Mouse (Mus musculus) forebrain, embryonic 12.5 days (tissue): ENCODE measurements around the gene Vezt. TPM values are rescaled to one million over a fixed set of nuclear protein-coding genes. Genes with fewer than 3 reads are reported as not detected.

Experiments used
- ATAC-seq: fragments of 200-750 bp; cut with Nextera tagmentation; 2 replicates; pipeline ENCODE4 v1.8.0; 2017; ENCODE audit warnings: moderate TSS enrichment; ENCODE audit not compliant: low FRiP score
- H3K27ac ChIP-seq: fragments of 300-500 bp; sonication (generic); 2 replicates; pipeline ENCODE4 v1.5.1; 2016; ENCODE audit warnings: mild to moderate bottlenecking
- H3K27me3 ChIP-seq: fragments of 300-500 bp; sonication (generic); 2 replicates; pipeline ENCODE4 v1.6.1; 2016; ENCODE audit warnings: mild to moderate bottlenecking
- H3K36me3 ChIP-seq: fragments of 300-500 bp; sonication (generic); replicated peaks from 2 replicates; pipeline ENCODE4 v1.6.1; 2016; ENCODE audit warnings: mild to moderate bottlenecking
- H3K4me1 ChIP-seq: fragments of 300-500 bp; sonication (generic); 2 replicates; pipeline ENCODE4 v1.6.1; 2016
- H3K4me2 ChIP-seq: fragments of 300-500 bp; sonication (generic); 2 replicates; pipeline ENCODE4 v1.6.1; 2016; ENCODE audit warnings: mild to moderate bottlenecking, moderate library complexity
- H3K4me3 ChIP-seq: fragments of 300-500 bp; sonication (generic); replicated peaks from 2 replicates; pipeline ENCODE4 v1.5.1; 2016; ENCODE audit warnings: mild to moderate bottlenecking
- H3K9ac ChIP-seq: fragments of 300-500 bp; sonication (generic); 2 replicates; pipeline ENCODE4 v1.6.1; 2016; ENCODE audit warnings: mild to moderate bottlenecking
- H3K9me3 ChIP-seq: fragments of 300-500 bp; sonication (generic); 2 replicates; pipeline ENCODE4 v1.6.1; 2016
- WGBS: fragments of 180-500 bp; shearing (Covaris S2); methylation state at CpG from one replicate; pipeline ENCODE4 v1.1.7; 2016; 5-methylcytosine and 5-hydroxymethylcytosine counted together
- polyA plus RNA-seq: library from polyadenylated mRNA; unstranded; fragments of >200 nt; fragmentation: Nextera tagmentation; extraction: Ambion mirVana; gene quantifications from 2 replicates; pipeline ENCODE4 v1.2.1, GENCODE M21; 2016

The Vezt gene
- polyA plus RNA-seq, 1 experiment from 2014 or later = 53.3 TPM

- peak overlapping the region; percentile 5; the same call in 1 of the 2 replicates for H3K27ac ChIP-seq
- ATAC-seq = peak; percentile 82
- H3K9ac ChIP-seq = peak overlapping the region; percentile 74
- no peaks in the 10 kb centered on the region for H3K9me3 ChIP-seq
- under 1% methylated on average over 30 of the region's 30 CpGs for WGBS
- H3K4me2 ChIP-seq = peak overlapping the region; percentile 79
- peaks cover 20% of the 10 kb centered on the region for H3K4me1 ChIP-seq
- H3K36me3 ChIP-seq = peaks cover 6% of the 10 kb centered on the region; the same call in 1 of the 2 replicates
- no peaks in the 10 kb centered on the region for H3K27me3 ChIP-seq
- peak overlapping the region; percentile 71 for H3K4me3 ChIP-seq
Measured at GRCm38 (mm10) chr10:94034876-94035657, 550 bp downstream of the Vezt start.

DNA sequence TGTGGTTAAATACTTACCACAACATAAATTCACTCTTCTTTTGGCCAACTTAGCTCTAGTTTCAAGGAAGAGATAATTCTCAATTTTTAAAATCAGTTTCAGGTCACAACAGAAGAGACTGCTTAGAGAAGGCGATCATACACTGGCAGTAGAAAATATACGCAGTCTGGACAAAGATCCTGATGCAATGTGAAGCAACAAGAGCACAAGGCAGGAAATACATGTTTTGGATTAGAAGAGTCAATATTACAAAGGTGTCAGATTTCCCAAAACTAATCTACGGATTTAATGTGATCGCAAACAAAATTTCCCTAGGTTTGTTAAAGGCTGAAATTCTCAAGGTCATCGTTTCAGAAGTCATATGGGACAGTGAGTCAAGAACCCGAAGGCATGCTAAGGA lies 4.5 kb downstream of the Vezt start:
- H3K4me1 ChIP-seq = peaks cover 16% of the 10 kb centered on the region
- H3K4me2 ChIP-seq = no peak overlapping the region
- no peaks in the 10 kb centered on the region for H3K27me3 ChIP-seq
- H3K27ac ChIP-seq = no peak overlapping the region
- no peaks in the 10 kb centered on the region for H3K9me3 ChIP-seq
- H3K4me3 ChIP-seq = no peak overlapping the region
- no peak for ATAC-seq
- H3K36me3 ChIP-seq = peaks cover 18% of the 10 kb centered on the region; the same call in 1 of the 2 replicates
- 92% methylated on average over 6 of the region's 6 CpGs for WGBS
- H3K9ac ChIP-seq = no peak overlapping the region

DNA sequence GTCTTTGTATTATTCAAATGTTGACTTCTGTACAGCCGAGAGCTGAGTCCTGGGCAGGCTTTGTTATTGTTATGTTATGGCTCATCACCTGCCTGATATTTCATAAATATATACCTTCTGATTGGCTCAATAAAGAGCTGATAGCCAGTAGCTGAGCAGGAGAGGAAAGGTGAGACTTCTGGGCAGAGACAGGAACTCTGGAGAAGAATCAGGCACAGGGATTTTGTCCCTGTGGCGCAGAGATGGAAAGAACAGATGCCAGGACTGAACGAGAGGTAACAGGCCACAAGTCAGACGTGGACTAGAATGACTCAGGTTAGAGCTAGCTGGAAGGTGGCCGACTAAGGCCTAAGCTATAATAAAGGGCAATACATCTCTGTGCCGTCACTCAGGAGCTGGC lies 7.1 kb downstream of the Vezt start:
- WGBS = 82% methylated on average over 6 of the region's 6 CpGs
- no peak overlapping the region for H3K4me2 ChIP-seq
- H3K36me3 ChIP-seq = peaks cover 25% of the 10 kb centered on the region
- H3K9ac ChIP-seq = no peak overlapping the region
- H3K4me1 ChIP-seq = peaks cover 7% of the 10 kb centered on the region
- H3K27ac ChIP-seq = no peak overlapping the region
- no peaks in the 10 kb centered on the region for H3K9me3 ChIP-seq
- H3K27me3 ChIP-seq = no peaks in the 10 kb centered on the region
- ATAC-seq = no peak
- no peak overlapping the region for H3K4me3 ChIP-seq

DNA sequence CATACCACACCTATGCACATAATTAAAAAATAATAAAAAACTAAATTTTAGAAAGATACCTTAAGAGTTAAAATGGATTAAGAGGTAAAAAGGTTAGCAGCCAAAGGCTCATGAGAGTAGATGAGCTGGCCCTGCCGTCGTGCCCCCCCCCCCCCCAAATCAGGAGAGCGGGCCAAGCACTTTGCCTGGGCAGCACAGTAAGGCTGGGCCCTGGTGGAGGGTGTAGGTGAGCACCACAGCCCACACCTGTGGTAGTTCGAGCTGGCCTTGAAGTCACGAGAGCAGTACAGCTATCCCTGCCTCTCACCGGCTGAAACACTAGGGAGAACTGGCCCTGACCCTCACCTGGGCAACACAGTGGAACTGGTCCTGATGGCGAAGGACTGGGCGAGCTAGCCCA lies 10.5 kb downstream of the Vezt start:
- Histone ChIP-seq H3K27me3 (no peaks in the 10 kb centered on the region), H3K4me2 (no peak overlapping the region), H3K4me1 (no peaks in the 10 kb centered on the region; the same call in 1 of the 2 replicates), H3K36me3 (peaks cover 20% of the 10 kb centered on the region), H3K9ac (no peak overlapping the region), H3K27ac (no peak overlapping the region), H3K9me3 (no peaks in the 10 kb centered on the region), H3K4me3 (no peak overlapping the region)
- no peak for ATAC-seq
- whole genome bisulfite sequencing = 93% methylated on average over 8 of the region's 8 CpGs

GRCm38 (mm10) chr10:94021059-94021458 lies 14.6 kb downstream of the Vezt start:
- peaks cover 7% of the 10 kb centered on the region for H3K36me3 ChIP-seq
- WGBS = 92% methylated on average over 4 of the region's 4 CpGs
- H3K4me2 ChIP-seq = no peak overlapping the region
- H3K27me3 ChIP-seq = no peaks in the 10 kb centered on the region
- no peak overlapping the region for H3K9ac ChIP-seq
- H3K4me1 ChIP-seq = no peaks in the 10 kb centered on the region; the same call in 1 of the 2 replicates
- ATAC-seq = no peak
- H3K27ac ChIP-seq = no peak overlapping the region
- no peaks in the 10 kb centered on the region for H3K9me3 ChIP-seq
- no peak overlapping the region for H3K4me3 ChIP-seq

GRCm38 (mm10) chr10:94020587-94020986 lies 15.0 kb downstream of the Vezt start:
- Histone ChIP-seq H3K9me3 (no peaks in the 10 kb centered on the region), H3K36me3 (peaks cover 6% of the 10 kb centered on the region), H3K27ac (no peak overlapping the region), H3K4me3 (no peak overlapping the region), H3K4me1 (no peaks in the 10 kb centered on the region; the same call in 1 of the 2 replicates), H3K4me2 (no peak overlapping the region), H3K9ac (no peak overlapping the region), H3K27me3 (no peaks in the 10 kb centered on the region)
- ATAC-seq = no peak
- 82% methylated on average over 5 of the region's 5 CpGs for WGBS

DNA sequence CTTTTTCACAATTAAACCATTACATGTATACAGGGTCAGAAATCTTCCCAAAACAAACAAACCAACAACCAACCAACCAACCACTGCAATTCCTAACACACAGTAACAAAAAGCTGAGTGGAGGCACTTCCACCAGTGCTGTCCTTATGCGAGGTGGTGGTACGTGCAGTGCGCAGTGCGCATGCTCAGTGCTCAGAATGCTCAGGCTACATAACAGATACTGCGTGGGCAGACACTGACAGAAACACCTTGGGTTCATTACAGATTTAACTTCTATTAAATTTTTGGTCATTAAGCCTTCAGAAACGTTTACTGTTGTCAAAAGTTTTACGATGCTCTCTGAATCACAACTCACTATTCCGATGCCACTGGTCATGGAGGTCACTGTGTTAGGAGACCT lies 18.2 kb downstream of the Vezt start:
- H3K4me3 ChIP-seq = no peak overlapping the region
- no peaks in the 10 kb centered on the region for H3K9me3 ChIP-seq
- no peaks in the 10 kb centered on the region for H3K27me3 ChIP-seq
- no peak overlapping the region for H3K9ac ChIP-seq
- ATAC-seq = no peak
- no peaks in the 10 kb centered on the region; the same call in 1 of the 2 replicates for H3K4me1 ChIP-seq
- WGBS = 96% methylated on average over 8 of the region's 8 CpGs
- H3K27ac ChIP-seq = no peak overlapping the region
- peaks cover 4% of the 10 kb centered on the region; the same call in 1 of the 2 replicates for H3K36me3 ChIP-seq
- H3K4me2 ChIP-seq = no peak overlapping the region

- ATAC-seq = no peak
- Histone ChIP-seq H3K4me1 (no peaks in the 10 kb centered on the region), H3K27ac (no peak overlapping the region), H3K9ac (no peak overlapping the region), H3K4me3 (no peak overlapping the region), H3K36me3 (peaks cover 4% of the 10 kb centered on the region; the same call in 1 of the 2 replicates), H3K4me2 (no peak overlapping the region), H3K27me3 (no peaks in the 10 kb centered on the region), H3K9me3 (no peaks in the 10 kb centered on the region)
- 83% methylated on average over 4 of the region's 4 CpGs for WGBS
Measured at GRCm38 (mm10) chr10:94014200-94014599, 21.4 kb downstream of the Vezt start.

- Histone ChIP-seq H3K4me1 (no peaks in the 10 kb centered on the region), H3K27me3 (no peaks in the 10 kb centered on the region), H3K36me3 (peaks cover 4% of the 10 kb centered on the region), H3K4me3 (no peak overlapping the region), H3K9me3 (no peaks in the 10 kb centered on the region), H3K27ac (no peak overlapping the region), H3K9ac (no peak overlapping the region), H3K4me2 (no peak overlapping the region)
- WGBS = 46% methylated on average over 3 of the region's 3 CpGs
- ATAC-seq = no peak
Measured at GRCm38 (mm10) chr10:94013196-94013595, 22.4 kb downstream of the Vezt start.

DNA sequence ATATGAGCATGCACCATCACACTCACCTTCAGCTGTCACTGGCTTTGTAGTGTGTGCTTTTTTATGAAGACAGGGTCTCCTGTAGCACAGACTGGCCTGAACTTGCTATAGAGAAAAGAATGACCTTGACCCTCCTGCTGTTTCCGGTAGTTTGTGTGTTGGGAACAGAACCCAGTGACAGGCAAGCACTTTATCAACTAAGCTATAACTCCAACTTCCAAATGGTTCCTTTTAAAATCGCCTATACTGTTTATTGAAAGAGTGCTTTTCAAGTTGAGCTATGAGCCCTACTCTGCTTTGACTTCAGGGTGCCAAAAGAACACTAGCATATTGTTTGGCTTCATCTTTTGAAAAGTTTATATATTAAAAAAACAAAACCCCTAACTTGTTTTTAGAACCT lies 24.6 kb downstream of the Vezt start:
- WGBS = 83% methylated on average over 2 of the region's 2 CpGs
- H3K27ac ChIP-seq = no peak overlapping the region
- peaks cover 12% of the 10 kb centered on the region for H3K36me3 ChIP-seq

DNA sequence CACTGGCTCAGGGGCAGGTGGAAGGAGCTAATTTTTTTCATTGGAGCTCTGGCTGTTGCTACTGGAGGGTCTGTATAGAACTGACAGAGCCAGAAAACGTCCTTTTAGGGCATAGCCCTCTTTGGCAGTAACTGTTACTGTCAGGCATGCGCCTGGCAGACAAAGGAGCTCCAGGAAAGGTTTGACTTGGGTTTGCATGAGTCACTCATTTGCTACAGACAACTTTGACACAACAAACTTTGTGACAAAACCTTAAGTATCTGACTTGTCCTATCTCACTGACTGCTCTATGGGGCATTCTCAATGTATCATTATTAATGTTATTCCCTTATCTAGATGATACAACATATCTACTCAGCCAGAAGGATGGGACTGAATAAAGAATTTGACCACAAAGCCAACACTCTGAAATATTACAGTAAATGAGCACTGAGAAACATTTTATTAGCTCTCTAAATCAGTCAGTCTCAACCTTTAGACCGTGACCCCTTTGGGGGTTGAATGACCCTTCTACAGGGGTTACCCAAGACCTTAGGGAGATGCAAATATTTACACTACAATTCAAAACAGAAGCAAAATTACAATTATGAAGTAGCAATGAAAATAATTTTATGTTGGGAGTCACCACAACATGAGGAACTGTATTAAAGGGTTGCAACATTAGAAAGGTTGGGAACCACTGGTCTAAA lies 25.5 kb downstream of the Vezt start:
- H3K9ac ChIP-seq = no peak overlapping the region
- no peak for ATAC-seq
- WGBS = 85% methylated on average over 3 of the region's 3 CpGs
- no peak overlapping the region for H3K4me3 ChIP-seq
- no peaks in the 10 kb centered on the region for H3K4me1 ChIP-seq
- no peaks in the 10 kb centered on the region for H3K9me3 ChIP-seq
- no peak overlapping the region for H3K27ac ChIP-seq
- no peak overlapping the region for H3K4me2 ChIP-seq
- peaks cover 19% of the 10 kb centered on the region for H3K36me3 ChIP-seq
- no peaks in the 10 kb centered on the region for H3K27me3 ChIP-seq

More for the DNA sequence above, 24.6 kb downstream of the Vezt start:
- H3K4me2 ChIP-seq = no peak overlapping the region
- H3K4me1 ChIP-seq = no peaks in the 10 kb centered on the region
- ATAC-seq = no peak
- no peak overlapping the region for H3K9ac ChIP-seq
- H3K27me3 ChIP-seq = no peaks in the 10 kb centered on the region
- no peaks in the 10 kb centered on the region for H3K9me3 ChIP-seq
- no peak overlapping the region for H3K4me3 ChIP-seq

GRCm38 (mm10) chr10:94008356-94008755 lies 27.3 kb downstream of the Vezt start:
- 88% methylated on average over 2 of the region's 2 CpGs for WGBS
- H3K27ac ChIP-seq = no peak overlapping the region
- no peak for ATAC-seq
- H3K9ac ChIP-seq = no peak overlapping the region
- H3K4me3 ChIP-seq = no peak overlapping the region
- peaks cover 22% of the 10 kb centered on the region for H3K36me3 ChIP-seq
- H3K4me2 ChIP-seq = no peak overlapping the region
- H3K4me1 ChIP-seq = no peaks in the 10 kb centered on the region
- H3K27me3 ChIP-seq = no peaks in the 10 kb centered on the region
- H3K9me3 ChIP-seq = no peaks in the 10 kb centered on the region
